Mouse (Mus musculus): ENCODE data around the gene Rnd1. TPM values are rescaled to one million over a fixed set of nuclear protein-coding genes. Genes with fewer than 3 reads are reported as not detected.

Rnd1 gene
- total RNA-seq (2014; fragmentation: Nextera tagmentation), result 0.11 and 0.39 TPM in 2 replicates
- total RNA-seq (2017), result 0.67 and 2.7 TPM in 2 replicates

- peak; percentile 93 for ATAC-seq (replicated peaks; ENCODE audit: poor library complexity, severe bottlenecking)
These were observed at the start of gene Rnd1 for GRCm38 (mm10) chr15:98676940-98677728. TSS of gene Rnd1 (minus strand) at chr15:98677461.

GRCm38 (mm10) chr15:98726746-98727145 is 49.5 kb upstream of the Rnd1 start:
- no peak for ATAC-seq (replicated peaks; ENCODE audit: poor library complexity, severe bottlenecking)

GRCm38 (mm10) chr15:98726079-98726478 is 48.8 kb upstream of the Rnd1 start:
- ATAC-seq (replicated peaks; ENCODE audit: poor library complexity, severe bottlenecking), result no peak

- no peak for ATAC-seq (replicated peaks; ENCODE audit: poor library complexity, severe bottlenecking)
These were observed 47.2 kb upstream of the Rnd1 start for GRCm38 (mm10) chr15:98724441-98724840.

- peak; percentile 52 for ATAC-seq (replicated peaks; ENCODE audit: poor library complexity, severe bottlenecking)
These were observed 45.6 kb upstream of the Rnd1 start for GRCm38 (mm10) chr15:98722854-98723253.

GRCm38 (mm10) chr15:98722191-98722590 is 44.9 kb upstream of the Rnd1 start:
- no peak for ATAC-seq (replicated peaks; ENCODE audit: poor library complexity, severe bottlenecking)

- ATAC-seq (replicated peaks; ENCODE audit: poor library complexity, severe bottlenecking), result no peak
These were observed 40.0 kb upstream of the Rnd1 start for GRCm38 (mm10) chr15:98717301-98717700.

- ATAC-seq (replicated peaks; ENCODE audit: poor library complexity, severe bottlenecking), result peak; percentile 78
These were observed 37.0 kb upstream of the Rnd1 start for GRCm38 (mm10) chr15:98714230-98714652.

GRCm38 (mm10) chr15:98710442-98710841 is 33.2 kb upstream of the Rnd1 start:
- peak; percentile 63 for ATAC-seq (replicated peaks; ENCODE audit: poor library complexity, severe bottlenecking)

- peak; percentile 98 for ATAC-seq (replicated peaks; ENCODE audit: poor library complexity, severe bottlenecking)
These were observed 30.6 kb upstream of the Rnd1 start, which contains the start of gene Ccdc65 for GRCm38 (mm10) chr15:98707766-98708372. TSS of gene Ccdc65 (plus strand) at chr15:98708207.

- no peak for ATAC-seq (replicated peaks; ENCODE audit: poor library complexity, severe bottlenecking)
These were observed 27.1 kb upstream of the Rnd1 start for GRCm38 (mm10) chr15:98704312-98704711.

GRCm38 (mm10) chr15:98699190-98700105 is 22.2 kb upstream of the Rnd1 start:
- peak; percentile 99 for ATAC-seq (replicated peaks; ENCODE audit: poor library complexity, severe bottlenecking)

GRCm38 (mm10) chr15:98696216-98696615 is 19.0 kb upstream of the Rnd1 start:
- ATAC-seq (replicated peaks; ENCODE audit: poor library complexity, severe bottlenecking), result no peak

- no peak for ATAC-seq (replicated peaks; ENCODE audit: poor library complexity, severe bottlenecking)
These were observed 18.5 kb upstream of the Rnd1 start for GRCm38 (mm10) chr15:98695726-98696125.

- ATAC-seq (replicated peaks; ENCODE audit: poor library complexity, severe bottlenecking), result peak; percentile 54
These were observed 15.0 kb upstream of the Rnd1 start for GRCm38 (mm10) chr15:98692171-98692715.

GRCm38 (mm10) chr15:98691486-98692147 is 14.4 kb upstream of the Rnd1 start:
- no peak for ATAC-seq (replicated peaks; ENCODE audit: poor library complexity, severe bottlenecking)

- ATAC-seq (replicated peaks; ENCODE audit: poor library complexity, severe bottlenecking), result no peak
These were observed 12.4 kb upstream of the Rnd1 start for GRCm38 (mm10) chr15:98689682-98690081.

GRCm38 (mm10) chr15:98685926-98686325 is 8.7 kb upstream of the Rnd1 start:
- ATAC-seq (replicated peaks; ENCODE audit: poor library complexity, severe bottlenecking), result no peak

- ATAC-seq (replicated peaks; ENCODE audit: poor library complexity, severe bottlenecking), result peak; percentile 78
These were observed 6.5 kb upstream of the Rnd1 start for GRCm38 (mm10) chr15:98683746-98684145.

- ATAC-seq (replicated peaks; ENCODE audit: poor library complexity, severe bottlenecking), result peak; percentile 85
These were observed 5.9 kb upstream of the Rnd1 start for GRCm38 (mm10) chr15:98683177-98683576.

All from granulocyte monocyte progenitor cell, adult 5-6 weeks (primary cell).